Mouse (Mus musculus) MEL (cell line): ENCODE results near the gene Lingo1.

Experiments
- CTCF ChIP-seq, 3 experiments: IDR thresholded peaks in 2 of 3; conservative IDR thresholded peaks in 1 of 3; 2 replicates each; pipeline ENCODE4 v1.5.1; 2011 to 2012; ENCODE audit warnings: low read length in 3 of 3, low read depth in 2 of 3, mild to moderate bottlenecking in 2 of 3, improper control_type of control experiment in 1 of 3, inconsistent platforms in 1 of 3, mixed read lengths in 1 of 3, moderate library complexity in 1 of 3; ENCODE audit not compliant: control insufficient read depth in 1 of 3, insufficient read depth in 1 of 3, poor library complexity in 1 of 3, severe bottlenecking in 1 of 3
- MEF2A ChIP-seq: IDR thresholded peaks from 2 replicates; pipeline ENCODE4 v1.6.1; 2014; ENCODE audit warnings: low read depth, mild to moderate bottlenecking, inconsistent platforms, low read length, improper control_type of control experiment; ENCODE audit not compliant: poor library complexity, insufficient replicate concordance, severe bottlenecking; ENCODE audit errors: extremely low read depth

GRCm38 (mm10) chr9:56698715-56699370 is 97.4 kb downstream of the Lingo1 start:
- TF ChIP-seq MEF2A (no peak), CTCF (IDR thresholded peaks at IDR 0.05 in 2 of 3, conservative IDR thresholded peaks at IDR 0.05 in 1 of 3; ENCODE audit: control insufficient read depth in 1 of 3, insufficient read depth in 1 of 3, low read depth in 2 of 3, low read length in 3 of 3, poor library complexity in 1 of 3, severe bottlenecking in 1 of 3) (no peak)
